Mouse (Mus musculus) liver, adult 2 months (tissue): Measurements from ENCODE around the gene Mrpl52.

Experiments used
- CTCF ChIP-seq: fragments of 200-500 bp; IDR thresholded peaks from 2 replicates; pipeline ENCODE4 v1.5.1; 2011; ENCODE audit warnings: low read depth, low read length, control low read depth
- POLR2A ChIP-seq: fragments of 200-500 bp; IDR thresholded peaks from 2 replicates; pipeline ENCODE4 v1.6.1; 2011; ENCODE audit warnings: low read length, control low read depth; ENCODE audit not compliant: insufficient read depth; ENCODE audit errors: extremely low read depth

DNA sequence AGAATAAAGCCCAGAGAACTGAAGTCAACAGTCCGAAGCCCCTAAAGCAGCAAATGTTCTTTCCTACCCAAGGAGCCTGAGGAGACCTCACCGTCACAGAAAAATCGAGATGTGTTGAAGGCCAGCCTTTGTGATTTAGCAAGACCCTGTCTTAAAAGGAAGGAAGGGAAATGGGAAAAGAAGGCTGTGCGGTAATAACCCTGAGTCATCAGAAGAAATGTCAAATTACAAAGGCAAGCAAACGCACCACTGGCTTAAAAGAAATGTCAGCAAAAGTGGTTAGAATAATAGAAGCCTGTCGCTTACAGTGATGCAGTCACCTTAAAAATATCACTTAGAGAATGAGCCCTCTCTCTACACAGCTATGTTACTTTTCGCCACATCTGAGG is 28.2 kb upstream of the Mrpl52 start:
- TF ChIP-seq CTCF (no peak), POLR2A (no peak)
